Mouse (Mus musculus) embryonic facial prominence, embryonic 15.5 days (tissue): ENCODE data around the gene Olfr473. TPM values are rescaled to one million over a fixed set of nuclear protein-coding genes. Genes with fewer than 3 reads are reported as not detected.
"Not testable (repeated sequence)": the region's sequence is repeated elsewhere in the genome, so short reads cannot be mapped to it uniquely, and the experiment has no call there.

Source experiments
- ATAC-seq: fragments of 200-750 bp; cut with Nextera tagmentation; 2 replicates; pipeline ENCODE4 v1.8.0; 2017; ENCODE audit warnings: low read depth, moderate TSS enrichment; ENCODE audit not compliant: insufficient number of reproducible peaks, low FRiP score, low TSS enrichment
- H3K27ac ChIP-seq: fragments of 300-500 bp; sonication (generic); replicated peaks from 2 replicates; pipeline ENCODE4 v1.5.1; 2015; ENCODE audit warnings: mild to moderate bottlenecking, inconsistent platforms
- H3K27me3 ChIP-seq: fragments of 300-500 bp; sonication (generic); 2 replicates; pipeline ENCODE4 v1.6.1; 2015; ENCODE audit warnings: inconsistent platforms
- H3K36me3 ChIP-seq: fragments of 300-500 bp; sonication (generic); 2 replicates; pipeline ENCODE4 v1.6.1; 2015; ENCODE audit warnings: mild to moderate bottlenecking, inconsistent platforms
- H3K4me1 ChIP-seq: fragments of 300-500 bp; sonication (generic); 2 replicates; pipeline ENCODE4 v1.6.1; 2015; ENCODE audit warnings: inconsistent platforms
- H3K4me2 ChIP-seq: fragments of 300-500 bp; sonication (generic); replicated peaks from 2 replicates; pipeline ENCODE4 v1.6.1; 2015; ENCODE audit warnings: mild to moderate bottlenecking, inconsistent platforms
- H3K4me3 ChIP-seq: fragments of 300-500 bp; sonication (generic); replicated peaks from 2 replicates; pipeline ENCODE4 v1.5.1; 2015; ENCODE audit warnings: mild to moderate bottlenecking, inconsistent platforms
- H3K9ac ChIP-seq: fragments of 300-500 bp; sonication (generic); 2 replicates; pipeline ENCODE4 v1.6.1; 2015; ENCODE audit warnings: inconsistent platforms
- H3K9me3 ChIP-seq: fragments of 300-500 bp; sonication (generic); replicated peaks from 2 replicates; pipeline ENCODE4 v1.6.1; 2016; ENCODE audit warnings: inconsistent platforms
- WGBS: fragments of 180-500 bp; shearing (Covaris S2); methylation state at CpG from one replicate; pipeline ENCODE4 v1.1.7; 2015; 5-methylcytosine and 5-hydroxymethylcytosine counted together
- polyA plus RNA-seq: library from polyadenylated mRNA; unstranded; fragments of >200 nt; fragmentation: Nextera tagmentation; extraction: Ambion mirVana; gene quantifications from 2 replicates; pipeline ENCODE4 v1.2.1, GENCODE M21; 2015

Gene Olfr473
- not detected in 2 replicates for polyA plus RNA-seq

DNA sequence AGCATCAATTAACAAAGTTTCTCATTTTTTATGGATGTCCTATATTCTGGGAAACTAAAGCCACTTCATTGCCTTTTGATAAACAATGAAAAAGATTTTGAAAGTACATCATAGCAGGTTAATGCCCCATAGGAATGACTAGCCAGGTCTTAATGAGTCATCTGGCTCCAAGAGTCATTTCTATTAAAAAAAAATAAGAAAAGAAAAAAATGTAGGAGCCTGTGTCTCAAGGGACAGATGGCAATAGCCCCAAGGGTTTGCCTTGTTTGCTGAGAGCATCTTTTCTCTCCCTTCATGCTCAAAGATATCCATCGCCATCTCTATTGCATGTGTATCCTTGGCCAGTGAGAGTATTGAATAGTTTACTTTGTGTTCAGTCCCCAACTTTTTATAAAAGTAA lies at the start of gene Olfr473:
Gene Olfr473 (plus strand): TSS at position 301 of the 400 bp plus-strand sequence.
- no peaks in the 10 kb centered on the region for H3K4me1 ChIP-seq
- WGBS = 94% methylated on average over 1 of the region's 1 CpGs
- H3K27ac ChIP-seq = no peak within 1 kb of the TSS
- no peak for ATAC-seq
- H3K36me3 ChIP-seq = no peaks in the 10 kb centered on the region
- no peak within 1 kb of the TSS for H3K4me2 ChIP-seq
- H3K9ac ChIP-seq = no peak within 1 kb of the TSS
- no peaks in the 10 kb centered on the region for H3K27me3 ChIP-seq
- no peaks in the 10 kb centered on the region for H3K9me3 ChIP-seq
- H3K4me3 ChIP-seq = no peak within 1 kb of the TSS

DNA sequence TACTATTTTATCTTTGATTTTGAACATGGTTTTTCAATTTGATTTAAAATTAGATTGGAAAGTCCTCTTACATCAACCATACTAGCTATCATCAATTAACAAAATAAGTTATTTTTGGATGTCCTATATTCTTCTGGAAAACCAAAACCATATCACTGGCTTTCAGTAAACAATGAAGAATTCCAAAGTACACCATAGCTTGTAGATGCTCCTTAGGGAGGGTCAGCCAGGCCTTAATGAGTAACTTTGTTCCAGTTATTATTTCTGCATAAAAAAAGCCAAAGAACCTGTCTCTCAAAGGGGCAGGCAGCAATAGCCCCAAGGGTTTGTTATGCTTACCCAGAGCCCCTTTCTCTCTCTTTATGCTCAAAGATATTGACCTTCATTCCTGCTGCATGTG lies 32.6 kb upstream of the Olfr473 start, which contains the start of gene Olfr472:
Gene Olfr472 (plus strand): TSS at position 301 of the 400 bp plus-strand sequence.
- no peak for ATAC-seq
- Histone ChIP-seq H3K27ac (no peak within 1 kb of the TSS), H3K4me3 (no peak within 1 kb of the TSS), H3K4me2 (no peak within 1 kb of the TSS), H3K27me3 (no peaks in the 10 kb centered on the region), H3K4me1 (no peaks in the 10 kb centered on the region), H3K9me3 (no peaks in the 10 kb centered on the region), H3K36me3 (no peaks in the 10 kb centered on the region), H3K9ac (no peak within 1 kb of the TSS)

DNA sequence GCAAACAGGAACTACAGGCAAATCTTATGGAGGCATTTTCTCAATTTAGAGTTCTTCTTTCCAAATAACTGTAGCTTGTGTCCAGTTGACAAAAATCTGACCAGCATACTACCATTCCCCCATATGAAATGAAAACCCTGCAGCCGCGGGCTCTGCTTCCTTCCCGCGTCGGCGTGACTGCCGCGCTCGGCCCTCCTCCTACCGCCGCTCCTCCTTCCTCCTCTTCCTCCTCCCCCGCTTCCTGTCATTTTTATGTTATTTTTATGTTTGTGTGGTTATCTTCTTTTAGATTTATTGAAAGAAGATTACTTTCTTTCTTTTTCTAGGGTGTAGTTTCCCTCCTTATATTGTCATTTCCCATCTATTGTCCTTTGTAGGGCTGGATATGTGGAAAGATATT lies 22.3 kb downstream of the Olfr473 start:
- not testable (repeated sequence) for H3K27me3 ChIP-seq, H3K9ac ChIP-seq, H3K4me3 ChIP-seq, H3K36me3 ChIP-seq, H3K4me2 ChIP-seq, ATAC-seq, H3K27ac ChIP-seq, H3K4me1 ChIP-seq, H3K9me3 ChIP-seq
- 96% methylated on average over 12 of the region's 12 CpGs for WGBS

DNA sequence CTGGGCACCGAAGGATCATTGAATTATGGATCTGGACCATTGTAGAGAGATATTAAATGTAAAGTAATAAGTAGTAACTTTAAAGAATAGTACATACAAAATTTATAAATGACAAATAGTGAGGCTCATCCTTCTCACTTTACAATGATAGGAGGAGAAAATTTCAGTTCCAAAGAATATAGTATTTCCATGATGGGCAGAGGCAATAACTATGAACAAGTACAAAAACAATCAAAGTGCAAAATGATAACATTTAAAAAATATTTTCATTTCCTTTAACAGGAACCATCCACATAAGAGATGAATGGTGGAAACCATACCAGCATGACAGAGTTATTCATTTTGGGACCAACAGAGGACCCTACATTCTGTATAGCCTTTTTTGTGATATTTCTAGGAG lies 24.1 kb downstream of the Olfr473 start, which contains the start of gene Olfr474:
Gene Olfr474 (plus strand): TSS at position 301 of the 400 bp plus-strand sequence.
- H3K4me1 ChIP-seq = no peaks in the 10 kb centered on the region
- no peak for ATAC-seq
- no peak within 1 kb of the TSS for H3K4me3 ChIP-seq
- no peaks in the 10 kb centered on the region for H3K27me3 ChIP-seq
- H3K9ac ChIP-seq = no peak within 1 kb of the TSS
- WGBS = 87% methylated on average over 1 of the region's 1 CpGs
- H3K36me3 ChIP-seq = no peaks in the 10 kb centered on the region
- H3K9me3 ChIP-seq = no peaks in the 10 kb centered on the region
- H3K27ac ChIP-seq = no peak within 1 kb of the TSS
- no peak within 1 kb of the TSS for H3K4me2 ChIP-seq

DNA sequence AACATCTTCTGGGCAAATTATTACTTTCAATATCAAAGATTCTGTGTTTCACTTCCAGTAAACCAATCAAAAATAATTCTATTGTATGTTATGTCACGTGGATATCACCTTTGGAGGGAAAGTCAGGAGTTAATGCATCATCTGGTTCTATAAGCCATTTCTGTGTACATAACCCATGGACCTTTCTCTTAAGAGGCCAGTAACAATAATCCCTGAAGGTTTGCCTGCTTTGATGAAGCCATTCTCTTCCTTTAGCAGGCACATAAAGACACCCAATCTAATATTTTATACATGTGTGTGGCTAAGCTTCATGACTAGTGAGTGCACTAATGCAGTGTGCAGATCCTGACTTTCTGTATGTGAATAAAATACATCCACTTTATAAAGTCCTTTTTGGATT lies 34.3 kb downstream of the Olfr473 start, which contains the start of gene Olfr476:
Gene Olfr476 (plus strand): TSS at position 301 of the 400 bp plus-strand sequence.
- no peak within 1 kb of the TSS for H3K27ac ChIP-seq
- no peak for ATAC-seq
- H3K27me3 ChIP-seq = no peaks in the 10 kb centered on the region
- H3K4me3 ChIP-seq = no peak within 1 kb of the TSS
- H3K9me3 ChIP-seq = no peaks in the 10 kb centered on the region
- H3K4me1 ChIP-seq = no peaks in the 10 kb centered on the region
- H3K4me2 ChIP-seq = no peak within 1 kb of the TSS
- no peak within 1 kb of the TSS for H3K9ac ChIP-seq
- 41% methylated on average over 1 of the region's 1 CpGs for WGBS
- no peaks in the 10 kb centered on the region for H3K36me3 ChIP-seq

Other genes with a start within 250 kb of the Olfr473 start
- gene Cyb5r2, start 172.4 kb upstream of the Olfr473 start, polyA plus RNA-seq = 0.53 and 0.72 TPM in 2 replicates
- gene Ovch2, start 129.2 kb upstream of the Olfr473 start, polyA plus RNA-seq = not detected in 2 replicates
- 0.18 TPM in 1 of 2 replicates, not detected in the other for gene Olfr467, start 118.2 kb upstream of the Olfr473 start, polyA plus RNA-seq
- gene Olfr469, start 104.9 kb upstream of the Olfr473 start, polyA plus RNA-seq = not detected in 2 replicates
- gene Olfr470, start 83.0 kb upstream of the Olfr473 start, polyA plus RNA-seq = not detected in 2 replicates
- gene Olfr472, start 32.5 kb upstream of the Olfr473 start, polyA plus RNA-seq = 0.15 TPM in 1 of 2 replicates, not detected in the other
- not detected in 2 replicates for gene Olfr474, start 24.2 kb downstream of the Olfr473 start, polyA plus RNA-seq
- gene Olfr476, start 34.4 kb downstream of the Olfr473 start, polyA plus RNA-seq = not detected in 2 replicates
- gene Olfr477, start 56.2 kb downstream of the Olfr473 start, polyA plus RNA-seq = not detected in 2 replicates
- 0.16 TPM in 1 of 2 replicates, not detected in the other for gene Olfr478, start 103.5 kb downstream of the Olfr473 start, polyA plus RNA-seq
- 0.05 and 0.09 TPM in 2 replicates for gene Olfr479, start 120.2 kb downstream of the Olfr473 start, polyA plus RNA-seq
- gene Olfr480, start 136.9 kb downstream of the Olfr473 start, polyA plus RNA-seq = not detected in 2 replicates
- gene Olfr481, start 149.4 kb downstream of the Olfr473 start, polyA plus RNA-seq = 0.59 and 0.88 TPM in 2 replicates
- gene Olfr482, start 167.1 kb downstream of the Olfr473 start, polyA plus RNA-seq = 0.12 TPM in 1 of 2 replicates, not detected in the other
- gene Olfr483, start 170.4 kb downstream of the Olfr473 start, polyA plus RNA-seq = 0.11 TPM in 1 of 2 replicates, not detected in the other
- gene Olfr484, start 197.0 kb downstream of the Olfr473 start, polyA plus RNA-seq = 0.15 TPM in 1 of 2 replicates, not detected in the other
- gene Olfr485, start 229.4 kb downstream of the Olfr473 start, polyA plus RNA-seq = 0.30 and 0.69 TPM in 2 replicates
- not detected in 2 replicates for gene Olfr486, start 242.3 kb downstream of the Olfr473 start, polyA plus RNA-seq